ENCODE assay signal across 31 mouse cellular contexts in genomic region chr4:40996302-40996701, GRCm38 (mm10). TPM values are rescaled to one million over a fixed set of nuclear protein-coding genes. Genes with fewer than 3 reads are reported as not detected.
DNase-seq lines count a peak whose midpoint lies in the region; ATAC-seq lines count a peak whose summit lies in the region.
"Had no signal": no experiment of that assay in that cellular context is flagged by ENCODE, and none has a peak within 500 bp of the region (broad histone marks: within the 10 kb centered on the region; RNA-seq: fewer than 3 reads in every experiment).

No protein-coding gene starts in this region.

- H3K9ac ChIP-seq in liver, embryonic 12.5 days, result no peak overlapping the region
- H3K9ac ChIP-seq in liver, embryonic 15.5 days, result no peak overlapping the region
- H3K9ac ChIP-seq: forebrain, embryonic 13.5 days; heart, embryonic 13.5 days; hindbrain, embryonic 14.5 days had no signal

- H3K9me3 ChIP-seq in liver, embryonic 12.5 days (replicated peaks), result no peaks in the 10 kb centered on the region
- H3K9me3 ChIP-seq in liver, embryonic 15.5 days (replicated peaks), result no peaks in the 10 kb centered on the region
- H3K9me3 ChIP-seq: forebrain, embryonic 10.5 days; forebrain, embryonic 13.5 days; heart, embryonic 10.5 days; heart, embryonic 13.5 days had no signal

- peak; percentile 54; the same call in 1 of the 2 replicates for ATAC-seq in liver, embryonic 12.5 days
- peak; percentile 47 for ATAC-seq in liver, embryonic 15.5 days (ENCODE audit: insufficient read depth)
- ATAC-seq in megakaryocyte progenitor cell, adult 5-6 weeks (replicated peaks; ENCODE audit: poor library complexity), result peak; percentile 41
- ATAC-seq: activated CD4-positive, CD25-positive, alpha-beta regulatory T cell, adult 4 months; CD4-positive, CD25-positive, alpha-beta regulatory T cell, adult 4 months; forebrain, embryonic 13.5 days; forebrain, embryonic 16.5 days had no signal

- peaks cover 34% of the 10 kb centered on the region for H3K4me1 ChIP-seq in liver, embryonic 12.5 days
- peaks cover 34% of the 10 kb centered on the region for H3K4me1 ChIP-seq in liver, embryonic 15.5 days (replicated peaks)
- H3K4me1 ChIP-seq: forebrain, embryonic 10.5 days; forebrain, embryonic 13.5 days; heart, embryonic 10.5 days; heart, embryonic 13.5 days had no signal

- H3K4me2 ChIP-seq in liver, embryonic 12.5 days, result no peak overlapping the region
- H3K4me2 ChIP-seq in liver, embryonic 15.5 days, result no peak overlapping the region
- H3K4me2 ChIP-seq: forebrain, embryonic 13.5 days; heart, embryonic 13.5 days; hindbrain, embryonic 14.5 days had no signal

- H3K27ac ChIP-seq in liver, embryonic 12.5 days, result no peak overlapping the region; the same call in 1 of the 2 replicates
- 0 out of 2 replicates have a peak overlapping the region, but pooled peaks have one; percentile 53 for H3K27ac ChIP-seq in liver, embryonic 15.5 days (replicated peaks)
- H3K27ac ChIP-seq: forebrain, embryonic 10.5 days; forebrain, embryonic 13.5 days; heart, adult 2 months; heart, embryonic 10.5 days; heart, embryonic 13.5 days; hindbrain, embryonic 14.5 days had no signal

- peaks cover 100% of the 10 kb centered on the region for H3K36me3 ChIP-seq in liver, embryonic 12.5 days
- peaks cover 98% of the 10 kb centered on the region for H3K36me3 ChIP-seq in liver, embryonic 15.5 days (replicated peaks)

- intact Hi-C loops in left cerebral cortex, postnatal 36 days (cut with DNase I), result no loop called here

- H3K4me3 ChIP-seq in liver, embryonic 12.5 days, result no peak overlapping the region
- no peak overlapping the region for H3K4me3 ChIP-seq in liver, embryonic 15.5 days (replicated peaks)
- H3K4me3 ChIP-seq: forebrain, embryonic 10.5 days; forebrain, embryonic 13.5 days; heart, adult 2 months; heart, embryonic 10.5 days; heart, embryonic 13.5 days had no signal

- no peaks in the 10 kb centered on the region for H3K27me3 ChIP-seq in liver, embryonic 12.5 days (replicated peaks)
- no peaks in the 10 kb centered on the region for H3K27me3 ChIP-seq in liver, embryonic 15.5 days
- H3K27me3 ChIP-seq: forebrain, embryonic 13.5 days; heart, embryonic 13.5 days had no signal

- peak; percentile 48 for DNase-seq in c-Kit-positive CD71-positive TER-119-negative erythroid progenitor cells, embryonic 14.5 days (ENCODE audit: low read depth)
- DNase-seq in left cerebral cortex, postnatal 36 days (ENCODE audit: low spot score in 2 of 2), result no peak
- no peak for DNase-seq in left cerebral cortex, adult 18-20 months (ENCODE audit: low spot score in 2 of 2)
- DNase-seq in layer of hippocampus, postnatal 25 days (ENCODE audit: extremely low spot score in 1 of 2, low spot score in 1 of 2), result no peak
- no peak for DNase-seq in ovary, postnatal 14 days (ENCODE audit: low spot score)
- DNase-seq: adrenal gland, adult 8-10 months; adrenal gland, postnatal 25 days; cerebellum, adult 11 months; cerebellum, adult 8-10 months; cerebellum, postnatal 10 days; gastrocnemius, postnatal 10 days; gastrocnemius, postnatal 36 days; heart, adult 2 months; heart, postnatal 14 days; heart, postnatal 4 days had no signal

- 73% methylated on average over 6 of the region's 6 CpGs for WGBS in liver, embryonic 12.5 days (ENCODE audit: insufficient replicate concordance)
- WGBS in liver, embryonic 15.5 days (ENCODE audit: insufficient replicate concordance), result 59% methylated on average over 6 of the region's 6 CpGs

RNA-seq across cellular contexts. Expression of gene Nfx1, which starts 25.6 kb away (rescaled TPM):
- polyA plus RNA-seq in liver, embryonic 12.5 days (2016; fragmentation: Nextera tagmentation; extraction: Ambion mirVana), result 53.5 and 55.7 TPM in 2 replicates
- polyA plus RNA-seq in liver, embryonic 15.5 days (2015; fragmentation: Nextera tagmentation; extraction: Ambion mirVana), result 27.9 and 28.0 TPM in 2 replicates
- total RNA-seq in megakaryocyte progenitor cell, adult 5-6 weeks (2015), result 47.5 and 51.8 TPM in 2 replicates
- total RNA-seq in megakaryocyte progenitor cell, adult 5-6 weeks (2017), result 70.5 and 71.5 TPM in 2 replicates
- total RNA-seq in left cerebral cortex, postnatal 36 days (2021), result 10 to 100 TPM; 67.3 to 78.5 TPM
- total RNA-seq in left cerebral cortex, adult 18-20 months (2021), result 10 to 100 TPM; 73.4 to 73.6 TPM
- total RNA-seq in layer of hippocampus, postnatal 25 days (2021), result 10 to 100 TPM; 64.7 to 71.8 TPM

RNA-seq across cellular contexts. Expression of gene Chmp5, which starts 48.1 kb away (rescaled TPM):
- polyA plus RNA-seq in liver, embryonic 12.5 days (2016; fragmentation: Nextera tagmentation; extraction: Ambion mirVana), result 48.6 and 48.7 TPM in 2 replicates
- polyA plus RNA-seq in liver, embryonic 15.5 days (2015; fragmentation: Nextera tagmentation; extraction: Ambion mirVana), result 40.7 and 42.4 TPM in 2 replicates
- 52.0 and 55.4 TPM in 2 replicates for total RNA-seq in megakaryocyte progenitor cell, adult 5-6 weeks (2015)
- total RNA-seq in megakaryocyte progenitor cell, adult 5-6 weeks (2017), result 81.4 and 87.2 TPM in 2 replicates
- 10 to 100 TPM; 81.2 to 81.6 TPM for total RNA-seq in left cerebral cortex, postnatal 36 days (2021)
- total RNA-seq in left cerebral cortex, adult 18-20 months (2021), result 10 to 100 TPM; 80.1 to 82.2 TPM
- total RNA-seq in layer of hippocampus, postnatal 25 days (2021), result 10 to 100 TPM; 79.7 to 92.7 TPM

RNA-seq across cellular contexts. Expression of gene Bag1, which starts 48.2 kb away (rescaled TPM):
- 185 and 192 TPM in 2 replicates for polyA plus RNA-seq in liver, embryonic 12.5 days (2016; fragmentation: Nextera tagmentation; extraction: Ambion mirVana)
- polyA plus RNA-seq in liver, embryonic 15.5 days (2015; fragmentation: Nextera tagmentation; extraction: Ambion mirVana), result 110 and 114 TPM in 2 replicates
- total RNA-seq in megakaryocyte progenitor cell, adult 5-6 weeks (2015), result 163 and 167 TPM in 2 replicates
- 361 and 403 TPM in 2 replicates for total RNA-seq in megakaryocyte progenitor cell, adult 5-6 weeks (2017)
- 100 to 1,000 TPM; 170 to 211 TPM for total RNA-seq in left cerebral cortex, postnatal 36 days (2021)
- 100 to 1,000 TPM; 174 to 185 TPM for total RNA-seq in left cerebral cortex, adult 18-20 months (2021)
- 100 to 1,000 TPM; 144 to 165 TPM for total RNA-seq in layer of hippocampus, postnatal 25 days (2021)

RNA-seq across cellular contexts. Expression of gene Aqp7, which starts 51.6 kb away (rescaled TPM):
- 1.3 and 1.8 TPM in 2 replicates for polyA plus RNA-seq in liver, embryonic 12.5 days (2016; fragmentation: Nextera tagmentation; extraction: Ambion mirVana)
- polyA plus RNA-seq in liver, embryonic 15.5 days (2015; fragmentation: Nextera tagmentation; extraction: Ambion mirVana), result 0.79 and 1.2 TPM in 2 replicates
- 0.20 TPM in 1 of 2 replicates, not detected in the other for total RNA-seq in megakaryocyte progenitor cell, adult 5-6 weeks (2015)
- total RNA-seq in megakaryocyte progenitor cell, adult 5-6 weeks (2017), result not detected in 2 replicates
- total RNA-seq in left cerebral cortex, postnatal 36 days (2021), result not detected
- total RNA-seq in left cerebral cortex, adult 18-20 months (2021), result not detected
- not detected for total RNA-seq in layer of hippocampus, postnatal 25 days (2021)
- total RNA-seq: granulocyte monocyte progenitor cell, adult 5-6 weeks had no signal
- polyA plus RNA-seq: brain, embryonic 14.5 days; C2C12; CD4-positive, CD25-positive, alpha-beta regulatory T cell, adult 4 months; embryonic facial prominence, embryonic 11.5 days; forebrain, embryonic 13.5 days; forebrain, embryonic 16.5 days; heart, embryonic 13.5 days; hindbrain, embryonic 11.5 days; hindbrain, embryonic 14.5 days had no signal
